Mouse (Mus musculus): ENCODE data around the gene Fmnl2. TPM values are rescaled to one million over a fixed set of nuclear protein-coding genes. Genes with fewer than 3 reads are reported as not detected.

The Fmnl2 gene
- polyA plus RNA-seq, 1 experiment: not detected

DNA sequence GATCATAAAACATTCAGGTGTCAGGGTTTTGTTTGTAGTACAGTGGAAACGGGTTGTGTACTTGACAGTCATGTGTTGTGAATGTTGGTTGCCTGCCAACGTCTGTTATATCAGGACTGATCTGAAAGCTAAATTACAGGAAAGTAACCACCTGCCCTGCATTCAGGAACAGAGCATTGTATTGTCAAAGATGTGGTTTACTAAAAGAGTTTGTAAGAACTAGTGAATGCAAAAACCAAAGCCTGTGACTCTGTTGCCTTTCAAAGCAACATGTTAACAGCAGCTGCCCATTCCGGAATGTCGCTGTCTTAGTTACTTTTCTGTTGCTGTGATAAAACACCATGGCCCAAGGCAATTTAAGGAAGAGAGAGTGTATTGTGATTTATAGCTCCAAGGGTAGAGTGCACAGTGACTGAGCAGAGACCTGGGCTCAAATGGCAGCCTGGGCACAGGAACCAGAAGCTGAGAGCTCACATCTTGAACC is 121.7 kb downstream of the Fmnl2 start:
- Histone ChIP-seq H3K4me1 (ENCODE audit: control insufficient read depth, insufficient read depth, low read length) (0 out of 2 replicates have a peak, but pooled peaks cover 2% of the 10 kb centered on the region), H3K4me3 (ENCODE audit: insufficient read depth, low read depth, low read length) (no peak overlapping the region), H3K27ac (ENCODE audit: insufficient read depth, low read depth, low read length) (no peak overlapping the region)
- TF ChIP-seq POLR2A (IDR thresholded peaks at IDR 0.05; ENCODE audit: insufficient read depth, low read depth, low read length) (no peak), CTCF (IDR thresholded peaks at IDR 0.05; ENCODE audit: insufficient read depth, low read depth, low read length) (no peak)
- WGBS: 66% methylated on average over 4 of the region's 4 CpGs

DNA sequence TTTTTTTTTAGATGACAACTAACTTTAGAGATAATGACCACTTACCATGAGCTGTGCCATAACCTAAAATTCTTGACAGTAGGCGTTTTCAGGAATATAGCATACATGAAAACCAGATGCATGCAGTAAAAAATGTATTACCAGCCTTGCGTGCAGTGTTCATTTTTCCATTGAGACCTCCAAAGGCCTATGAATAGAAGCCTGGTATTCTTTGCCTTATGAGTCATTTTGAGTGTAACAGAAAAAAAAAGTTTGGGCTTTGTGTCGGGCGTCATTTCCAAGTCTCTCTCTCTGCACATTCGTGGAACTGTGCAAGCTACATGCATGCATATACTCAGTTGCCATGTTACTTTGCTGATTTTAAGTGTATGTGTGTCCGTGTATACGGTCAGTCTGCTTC is 123.5 kb downstream of the Fmnl2 start:
- TF ChIP-seq CTCF (IDR thresholded peaks at IDR 0.05; ENCODE audit: insufficient read depth, low read depth, low read length) (no peak), POLR2A (IDR thresholded peaks at IDR 0.05; ENCODE audit: insufficient read depth, low read depth, low read length) (no peak)
- Histone ChIP-seq H3K27ac (ENCODE audit: insufficient read depth, low read depth, low read length) (no peak overlapping the region), H3K4me1 (ENCODE audit: control insufficient read depth, insufficient read depth, low read length) (peaks cover 6% of the 10 kb centered on the region; the same call in 1 of the 2 replicates), H3K4me3 (ENCODE audit: insufficient read depth, low read depth, low read length) (no peak overlapping the region)
- WGBS: 65% methylated on average over 7 of the region's 7 CpGs

DNA sequence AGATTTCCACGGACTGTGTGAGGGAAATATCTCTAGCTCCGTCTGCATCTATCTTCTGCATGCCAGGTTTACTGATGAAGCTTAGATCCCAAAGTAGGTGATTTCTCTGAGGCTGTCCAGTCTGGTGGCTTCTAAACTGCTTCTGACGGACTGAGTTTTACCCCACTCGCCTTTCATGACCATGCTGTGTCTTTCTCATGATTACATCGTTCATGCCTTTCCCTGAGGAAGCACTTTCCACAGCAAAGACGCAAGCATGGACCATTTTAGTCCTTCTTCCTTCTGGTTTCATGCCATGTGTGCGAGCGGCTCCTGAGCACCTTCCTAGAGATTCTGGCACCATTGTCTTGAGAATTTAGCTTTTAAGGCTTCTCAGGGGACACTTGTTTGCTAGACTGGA is 123.9 kb downstream of the Fmnl2 start:
- TF ChIP-seq POLR2A (IDR thresholded peaks at IDR 0.05; ENCODE audit: insufficient read depth, low read depth, low read length) (no peak), CTCF (IDR thresholded peaks at IDR 0.05; ENCODE audit: insufficient read depth, low read depth, low read length) (no peak)
- no peak overlapping the region for H3K4me3 ChIP-seq (ENCODE audit: insufficient read depth, low read depth, low read length)
- 93% methylated on average over 8 of the region's 8 CpGs for WGBS
- peaks cover 6% of the 10 kb centered on the region; the same call in 1 of the 2 replicates for H3K4me1 ChIP-seq (ENCODE audit: control insufficient read depth, insufficient read depth, low read length)
- H3K27ac ChIP-seq (ENCODE audit: insufficient read depth, low read depth, low read length): no peak overlapping the region

DNA sequence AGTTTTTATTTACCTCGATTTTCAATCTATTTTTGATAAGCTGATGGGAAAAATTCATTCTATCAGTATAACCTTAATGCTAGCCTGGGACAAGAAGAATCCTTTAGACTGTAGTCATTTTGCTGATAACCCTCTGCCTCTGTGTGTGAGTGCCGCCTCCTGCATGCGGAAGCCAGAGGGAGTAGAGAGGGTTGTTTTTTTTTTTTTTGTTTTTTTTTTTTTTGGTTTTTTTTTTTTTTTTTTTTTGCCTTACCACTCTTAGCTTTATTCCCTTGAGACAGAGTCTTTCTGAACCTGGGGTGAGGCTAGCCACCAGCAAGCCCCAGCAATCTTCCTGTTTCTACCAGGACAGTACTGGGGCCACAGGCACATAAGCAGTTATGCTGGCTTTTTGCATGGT is 124.8 kb downstream of the Fmnl2 start:
- H3K27ac ChIP-seq (ENCODE audit: insufficient read depth, low read depth, low read length): no peak overlapping the region
- TF ChIP-seq CTCF (IDR thresholded peaks at IDR 0.05; ENCODE audit: insufficient read depth, low read depth, low read length): no peak
- no peak for TF ChIP-seq POLR2A (IDR thresholded peaks at IDR 0.05; ENCODE audit: insufficient read depth, low read depth, low read length)
- peaks cover 6% of the 10 kb centered on the region; the same call in 1 of the 2 replicates for H3K4me1 ChIP-seq (ENCODE audit: control insufficient read depth, insufficient read depth, low read length)
- WGBS: 89% methylated on average over 3 of the region's 3 CpGs
- H3K4me3 ChIP-seq (ENCODE audit: insufficient read depth, low read depth, low read length): no peak overlapping the region

DNA sequence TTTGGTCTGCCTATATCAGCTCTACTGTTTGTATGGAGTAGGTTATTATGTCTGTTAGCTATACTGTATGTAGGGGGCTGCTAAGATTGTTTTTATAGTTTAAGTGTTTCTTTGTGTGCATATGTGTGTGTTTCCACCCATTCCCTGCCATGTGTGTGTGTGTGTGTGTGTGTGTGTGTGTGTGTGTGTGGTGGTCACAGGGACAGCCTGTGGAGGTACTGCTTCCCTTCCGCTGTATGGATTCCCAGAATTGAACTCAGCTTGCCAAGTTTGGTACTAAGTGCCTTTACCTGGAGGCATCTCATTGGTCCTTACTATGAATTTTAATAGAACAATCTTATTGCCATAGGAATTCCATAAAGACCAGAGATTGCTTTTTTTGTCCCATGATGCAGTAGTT is 126.9 kb downstream of the Fmnl2 start:
- 97% methylated on average over 1 of the region's 1 CpGs for WGBS

DNA sequence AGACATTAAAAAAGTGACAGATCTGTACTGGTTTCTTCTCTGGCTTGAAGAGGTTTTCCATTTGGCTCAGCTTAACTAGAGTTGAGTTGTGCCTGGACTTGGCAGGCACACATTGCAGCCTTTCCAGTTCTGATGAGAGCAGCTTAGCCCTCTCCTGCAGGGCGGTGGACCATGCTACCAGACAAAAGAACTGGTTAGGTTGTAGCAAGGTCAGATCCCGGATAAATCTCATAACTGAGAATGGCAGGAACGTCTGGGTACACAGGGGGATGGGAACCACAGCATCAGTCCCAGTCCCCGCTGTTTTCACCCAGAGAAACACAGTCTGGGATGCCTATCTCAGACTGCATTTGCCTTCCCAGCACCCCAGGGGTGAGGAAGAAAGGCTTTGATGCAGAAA is 127.5 kb downstream of the Fmnl2 start:
- no peak overlapping the region for H3K27ac ChIP-seq (ENCODE audit: insufficient read depth, low read depth, low read length)
- peaks cover 4% of the 10 kb centered on the region; the same call in 1 of the 2 replicates for H3K4me1 ChIP-seq (ENCODE audit: control insufficient read depth, insufficient read depth, low read length)
- WGBS: 46% methylated on average over 4 of the region's 4 CpGs
- TF ChIP-seq CTCF (IDR thresholded peaks at IDR 0.05; ENCODE audit: insufficient read depth, low read depth, low read length) (no peak), POLR2A (IDR thresholded peaks at IDR 0.05; ENCODE audit: insufficient read depth, low read depth, low read length) (no peak)
- H3K4me3 ChIP-seq (ENCODE audit: insufficient read depth, low read depth, low read length): no peak overlapping the region

More for the DNA sequence above, 126.9 kb downstream of the Fmnl2 start:
- Histone ChIP-seq H3K27ac (ENCODE audit: insufficient read depth, low read depth, low read length) (no peak overlapping the region), H3K4me1 (ENCODE audit: control insufficient read depth, insufficient read depth, low read length) (peaks cover 4% of the 10 kb centered on the region; the same call in 1 of the 2 replicates), H3K4me3 (ENCODE audit: insufficient read depth, low read depth, low read length) (no peak overlapping the region)
- TF ChIP-seq POLR2A (IDR thresholded peaks at IDR 0.05; ENCODE audit: insufficient read depth, low read depth, low read length) (no peak), CTCF (IDR thresholded peaks at IDR 0.05; ENCODE audit: insufficient read depth, low read depth, low read length) (no peak)

DNA sequence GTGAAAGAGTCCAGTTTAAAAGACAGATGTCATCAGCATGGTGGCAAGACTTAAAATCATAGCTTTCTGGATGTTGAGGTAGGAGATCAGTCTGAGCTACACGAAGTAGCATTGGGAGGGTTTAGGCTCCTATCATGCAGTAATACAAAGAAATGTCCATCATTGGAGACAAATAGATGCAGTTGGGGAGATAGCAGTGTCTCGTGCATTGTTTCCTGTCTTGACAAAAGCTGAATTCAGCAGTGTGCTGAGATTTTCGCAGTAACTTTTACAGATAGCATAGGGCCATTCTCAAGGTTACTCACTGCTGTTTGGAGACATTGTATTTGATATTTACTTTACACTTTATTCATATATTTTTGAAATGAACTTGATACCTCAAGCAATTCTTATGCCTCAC is 128.7 kb downstream of the Fmnl2 start:
- peaks cover 6% of the 10 kb centered on the region; the same call in 1 of the 2 replicates for H3K4me1 ChIP-seq (ENCODE audit: control insufficient read depth, insufficient read depth, low read length)
- TF ChIP-seq CTCF (IDR thresholded peaks at IDR 0.05; ENCODE audit: insufficient read depth, low read depth, low read length) (no peak), POLR2A (IDR thresholded peaks at IDR 0.05; ENCODE audit: insufficient read depth, low read depth, low read length) (no peak)
- H3K4me3 ChIP-seq (ENCODE audit: insufficient read depth, low read depth, low read length): no peak overlapping the region
- WGBS: 85% methylated on average over 3 of the region's 3 CpGs
- H3K27ac ChIP-seq (ENCODE audit: insufficient read depth, low read depth, low read length): no peak overlapping the region

DNA sequence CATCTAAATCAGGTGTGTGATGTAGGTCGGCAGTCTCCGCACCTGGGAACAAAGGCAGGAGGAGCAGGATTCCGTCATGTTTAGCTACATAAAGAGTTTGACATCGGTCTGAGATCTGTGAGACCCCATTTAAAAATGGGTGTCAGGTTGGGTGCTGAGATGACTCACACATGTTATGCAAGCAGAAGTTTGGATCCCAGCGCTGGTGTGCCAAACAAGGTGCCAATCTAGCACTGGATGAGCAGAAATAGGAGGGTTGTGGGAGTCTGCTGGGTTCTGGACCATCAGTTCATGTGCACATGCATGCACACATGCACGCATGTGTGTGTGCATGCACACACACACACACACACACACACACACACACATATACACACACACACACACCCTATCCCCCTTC is 129.4 kb downstream of the Fmnl2 start:
- TF ChIP-seq CTCF (IDR thresholded peaks at IDR 0.05; ENCODE audit: insufficient read depth, low read depth, low read length): no peak
- no peak for TF ChIP-seq POLR2A (IDR thresholded peaks at IDR 0.05; ENCODE audit: insufficient read depth, low read depth, low read length)
- Histone ChIP-seq H3K4me3 (ENCODE audit: insufficient read depth, low read depth, low read length) (no peak overlapping the region), H3K4me1 (ENCODE audit: control insufficient read depth, insufficient read depth, low read length) (peaks cover 7% of the 10 kb centered on the region; the same call in 1 of the 2 replicates), H3K27ac (ENCODE audit: insufficient read depth, low read depth, low read length) (no peak overlapping the region)
- 90% methylated on average over 6 of the region's 6 CpGs for WGBS

DNA sequence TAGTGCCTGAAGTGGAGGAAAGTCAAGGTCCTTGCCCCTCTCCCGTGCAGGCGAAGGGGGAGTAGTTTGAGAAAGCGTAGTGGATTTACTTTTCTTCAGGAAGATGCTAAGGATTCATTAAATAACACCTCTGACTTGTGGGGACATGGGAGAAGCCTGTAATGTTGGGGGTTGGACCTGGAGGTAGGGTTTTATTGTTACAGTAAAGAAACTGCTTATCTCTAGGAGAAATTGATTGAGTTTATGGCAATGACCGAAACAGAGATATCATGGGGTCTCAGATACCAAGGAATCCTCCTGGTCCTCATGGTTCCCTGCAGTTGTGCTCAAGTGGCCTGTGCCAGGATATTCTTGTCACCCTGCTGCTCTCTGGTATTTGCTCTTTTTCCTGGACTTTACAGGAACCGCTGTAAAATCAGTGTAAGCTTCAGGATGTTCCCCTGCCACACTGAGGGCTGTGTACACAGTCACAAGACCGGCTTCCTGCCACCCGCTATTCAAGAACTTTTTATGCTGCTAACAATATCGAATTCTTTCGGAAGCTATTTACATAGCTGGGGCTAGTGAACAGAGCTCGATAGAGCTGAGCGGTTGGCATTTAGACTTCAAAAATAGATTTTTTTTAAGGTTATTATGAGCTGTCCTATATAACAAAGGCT is 130.1 kb downstream of the Fmnl2 start:
- 62% methylated on average over 11 of the region's 11 CpGs for WGBS
- Histone ChIP-seq H3K27ac (ENCODE audit: insufficient read depth, low read depth, low read length) (no peak overlapping the region), H3K4me1 (ENCODE audit: control insufficient read depth, insufficient read depth, low read length) (peaks cover 7% of the 10 kb centered on the region; the same call in 1 of the 2 replicates), H3K4me3 (ENCODE audit: insufficient read depth, low read depth, low read length) (no peak overlapping the region)
- no peak for TF ChIP-seq POLR2A (IDR thresholded peaks at IDR 0.05; ENCODE audit: insufficient read depth, low read depth, low read length)
- TF ChIP-seq CTCF (IDR thresholded peaks at IDR 0.05; ENCODE audit: insufficient read depth, low read depth, low read length): no peak
